In the genomic region with DNA sequence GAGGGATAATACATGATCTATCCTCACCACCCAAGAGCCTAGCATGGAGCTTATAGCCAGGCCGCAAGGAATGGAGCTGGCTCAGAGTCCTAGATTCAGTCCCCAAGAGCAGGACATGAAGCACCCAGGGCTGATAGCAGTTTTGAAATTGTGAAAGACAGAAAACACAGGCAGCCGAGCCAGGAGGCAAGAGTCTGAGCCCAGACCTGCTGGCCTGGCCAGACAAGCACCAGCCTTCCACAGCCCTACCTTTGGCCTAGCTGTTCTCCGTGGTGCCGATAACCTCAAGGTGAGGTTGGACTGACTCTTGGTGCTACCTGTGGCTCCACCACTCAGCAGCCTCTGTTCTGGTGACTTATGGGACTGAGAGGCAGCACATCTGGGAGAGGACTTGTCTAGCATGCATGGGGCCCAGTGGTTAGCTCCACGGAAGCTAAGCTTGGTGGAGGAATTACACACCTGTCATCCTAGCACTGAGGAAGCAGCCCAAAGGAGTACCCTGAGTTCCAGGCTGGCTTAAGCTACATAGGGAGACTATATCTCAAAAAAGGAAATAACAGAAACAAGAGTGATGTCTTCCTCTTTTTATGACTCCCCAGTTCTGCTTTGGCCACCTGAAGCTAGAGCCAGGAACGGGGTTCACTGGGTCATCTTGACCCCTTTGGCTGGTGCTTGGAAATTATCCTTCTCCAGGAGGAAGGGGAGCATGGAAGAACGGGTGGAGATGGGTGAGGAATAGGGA, we compare ENCODE assay signal across 11 mouse cellular contexts.
"Had no signal": no experiment of that assay in that cellular context is flagged by ENCODE, and none has a peak within 500 bp of the region (broad histone marks: within the 10 kb centered on the region; RNA-seq: fewer than 3 reads in every experiment).

No protein-coding gene starts in this region.

- H3K9ac ChIP-seq: liver, embryonic 13.5 days; liver, postnatal 0 days; midbrain, embryonic 15.5 days had no signal

- H3K4me2 ChIP-seq: liver, embryonic 13.5 days; midbrain, embryonic 15.5 days had no signal

- ATAC-seq: liver, postnatal 0 days; midbrain, embryonic 15.5 days had no signal

- H3K27ac ChIP-seq: limb, embryonic 10.5 days; liver, embryonic 13.5 days; midbrain, embryonic 10.5 days; midbrain, embryonic 15.5 days had no signal

- H3K4me1 ChIP-seq: limb, embryonic 10.5 days; midbrain, embryonic 15.5 days had no signal

- H3K36me3 ChIP-seq: limb, embryonic 10.5 days; liver, embryonic 13.5 days; midbrain, embryonic 10.5 days; midbrain, embryonic 15.5 days had no signal

- H3K9me3 ChIP-seq: limb, embryonic 10.5 days; liver, embryonic 13.5 days; midbrain, embryonic 10.5 days; midbrain, embryonic 15.5 days had no signal

- H3K4me3 ChIP-seq: limb, embryonic 10.5 days; liver, embryonic 13.5 days; midbrain, embryonic 10.5 days; midbrain, embryonic 15.5 days had no signal

- DNase-seq: kidney, adult 11 months; kidney, adult 9 months; kidney, postnatal 10 days; liver, embryonic 13.5 days; liver, postnatal 0 days; spleen, adult 18-20 months; thymus, adult 2 months; thymus, postnatal 25 days had no signal

- H3K27me3 ChIP-seq: midbrain, embryonic 15.5 days had no signal
